Mouse (Mus musculus) heart, embryonic 15.5 days (tissue): ENCODE measurements around the gene Olfr381. TPM values are rescaled to one million over a fixed set of nuclear protein-coding genes. Genes with fewer than 3 reads are reported as not detected.
"Not testable (repeated sequence)": the region's sequence is repeated elsewhere in the genome, so short reads cannot be mapped to it uniquely, and the experiment has no call there.

Source experiments
- ATAC-seq: fragments of 200-750 bp; cut with Nextera tagmentation; replicated peaks from 2 replicates; pipeline ENCODE4 v1.8.0; 2017; ENCODE audit warnings: low read depth, moderate TSS enrichment; ENCODE audit not compliant: insufficient number of reproducible peaks, insufficient read depth, low FRiP score
- H3K27ac ChIP-seq: fragments of 300-500 bp; sonication (generic); 2 replicates; pipeline ENCODE4 v1.5.1; 2015; ENCODE audit warnings: mild to moderate bottlenecking, inconsistent platforms
- H3K27me3 ChIP-seq: fragments of 300-500 bp; sonication (generic); 2 replicates; pipeline ENCODE4 v1.6.1; 2015; ENCODE audit warnings: inconsistent platforms
- H3K36me3 ChIP-seq: fragments of 300-500 bp; sonication (generic); 2 replicates; pipeline ENCODE4 v1.6.1; 2015; ENCODE audit warnings: mild to moderate bottlenecking, inconsistent platforms
- H3K4me1 ChIP-seq: fragments of 300-500 bp; sonication (generic); replicated peaks from 2 replicates; pipeline ENCODE4 v1.6.1; 2015; ENCODE audit warnings: inconsistent platforms
- H3K4me2 ChIP-seq: fragments of 300-500 bp; sonication (generic); 2 replicates; pipeline ENCODE4 v1.6.1; 2015; ENCODE audit warnings: inconsistent platforms, mild to moderate bottlenecking, moderate library complexity
- H3K4me3 ChIP-seq: fragments of 300-500 bp; sonication (generic); 2 replicates; pipeline ENCODE4 v1.5.1; 2015; ENCODE audit warnings: mild to moderate bottlenecking, inconsistent platforms
- H3K9ac ChIP-seq: fragments of 300-500 bp; sonication (generic); 2 replicates; pipeline ENCODE4 v1.6.1; 2015; ENCODE audit warnings: mild to moderate bottlenecking, inconsistent platforms
- H3K9me3 ChIP-seq: fragments of 300-500 bp; sonication (generic); replicated peaks from 2 replicates; pipeline ENCODE4 v1.6.1; 2016; ENCODE audit warnings: inconsistent platforms
- WGBS: fragments of 180-500 bp; shearing (Covaris S2); methylation state at CpG from one replicate; pipeline ENCODE4 v1.1.7; 2015; ENCODE audit warnings: mixed read lengths; 5-methylcytosine and 5-hydroxymethylcytosine counted together
- polyA plus RNA-seq: library from polyadenylated mRNA; unstranded; fragments of >200 nt; fragmentation: Nextera tagmentation; extraction: Ambion mirVana; gene quantifications from 2 replicates; pipeline ENCODE4 v1.2.1, GENCODE M21; 2015

The Olfr381 gene
- not detected in 2 replicates for polyA plus RNA-seq

DNA sequence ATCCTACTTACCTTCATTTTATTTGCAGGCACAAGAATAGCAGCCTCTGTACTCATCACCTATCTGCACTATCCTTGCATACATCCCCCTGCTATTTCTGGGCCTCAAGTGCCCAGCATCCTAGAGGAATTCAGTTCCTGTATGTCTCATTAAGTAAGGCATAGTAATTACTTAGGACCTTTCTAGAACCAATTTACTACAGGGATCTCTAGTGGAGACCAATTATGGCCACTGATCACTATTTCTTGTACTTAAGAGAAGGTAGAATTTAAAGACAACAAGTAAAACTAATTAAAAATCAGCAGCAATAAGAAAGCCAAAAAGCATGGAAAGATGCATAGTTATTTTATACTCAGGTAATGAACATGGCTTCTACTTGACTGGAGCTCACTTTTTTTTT, at the start of gene Olfr381:
Gene Olfr381 (minus strand): TSS at position 101 of the 400 bp plus-strand sequence.
- no peaks in the 10 kb centered on the region for H3K9me3 ChIP-seq
- H3K4me2 ChIP-seq = no peak within 1 kb of the TSS
- no peak within 1 kb of the TSS for H3K27ac ChIP-seq
- no peak within 1 kb of the TSS for H3K4me3 ChIP-seq
- no peak within 1 kb of the TSS for H3K9ac ChIP-seq
- H3K4me1 ChIP-seq = no peaks in the 10 kb centered on the region
- no peak for ATAC-seq
- no peaks in the 10 kb centered on the region for H3K36me3 ChIP-seq
- H3K27me3 ChIP-seq = no peaks in the 10 kb centered on the region

- WGBS = 68% methylated on average over 1 of the region's 1 CpGs
- not testable (repeated sequence) for ATAC-seq, H3K27ac ChIP-seq, H3K9me3 ChIP-seq, H3K4me2 ChIP-seq, H3K36me3 ChIP-seq, H3K9ac ChIP-seq, H3K4me1 ChIP-seq, H3K4me3 ChIP-seq, H3K27me3 ChIP-seq
These were observed 37.6 kb upstream of the Olfr381 start for GRCm38 (mm10) chr11:73528971-73529370.

DNA sequence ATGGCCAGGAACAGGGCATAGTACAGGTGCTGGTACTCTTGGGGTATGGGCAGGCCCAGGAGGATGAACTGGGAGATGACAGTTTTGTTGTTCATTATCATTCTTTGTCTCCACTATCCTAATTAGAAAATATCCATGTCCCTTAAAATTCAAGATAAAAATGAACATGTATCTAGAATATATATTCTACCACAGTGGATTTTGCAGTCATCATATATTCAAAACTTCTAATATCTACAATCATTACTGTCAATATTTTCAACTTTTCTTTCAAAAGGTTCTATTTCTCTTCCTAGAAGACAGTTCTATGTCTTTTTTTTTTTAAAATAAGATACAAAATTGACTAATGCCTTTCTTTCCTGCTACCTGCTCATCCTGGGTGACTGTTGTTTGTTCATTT, 25.7 kb upstream of the Olfr381 start, which contains the start of gene Olfr382:
Gene Olfr382 (minus strand): TSS at position 101 of the 400 bp plus-strand sequence.
- no peak within 1 kb of the TSS for H3K27ac ChIP-seq
- H3K9ac ChIP-seq = no peak within 1 kb of the TSS
- ATAC-seq = no peak
- no peak within 1 kb of the TSS for H3K4me2 ChIP-seq
- no peaks in the 10 kb centered on the region for H3K4me1 ChIP-seq
- 0 out of 2 replicates have a peak, but pooled peaks cover 5% of the 10 kb centered on the region for H3K9me3 ChIP-seq
- H3K27me3 ChIP-seq = no peaks in the 10 kb centered on the region
- H3K4me3 ChIP-seq = no peak within 1 kb of the TSS
- H3K36me3 ChIP-seq = no peaks in the 10 kb centered on the region

DNA sequence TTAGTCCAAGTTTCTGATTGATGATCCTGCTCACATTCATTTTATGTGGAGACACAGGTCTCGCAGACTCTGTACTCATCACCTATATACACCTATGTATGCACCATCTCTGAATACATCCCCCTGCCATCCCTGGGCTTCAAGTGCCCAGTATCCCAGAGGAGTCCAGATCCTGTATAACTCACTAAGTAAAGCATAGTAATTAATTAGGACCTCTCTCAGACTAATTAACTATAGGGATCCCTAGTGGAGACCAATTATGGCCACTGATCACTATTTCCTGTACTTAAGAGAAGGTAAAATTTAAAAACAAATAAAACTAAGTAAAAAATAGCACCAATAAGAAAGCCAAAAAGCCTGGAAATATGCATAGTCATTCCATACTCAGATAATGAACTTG, 34.0 kb downstream of the Olfr381 start, which contains the start of gene Olfr380:
Gene Olfr380 (minus strand): TSS at position 101 of the 400 bp plus-strand sequence.
- no peak within 1 kb of the TSS for H3K4me3 ChIP-seq
- no peaks in the 10 kb centered on the region for H3K36me3 ChIP-seq
- no peaks in the 10 kb centered on the region for H3K4me1 ChIP-seq
- ATAC-seq = no peak
- 0 out of 2 replicates have a peak, but pooled peaks cover under 1% of the 10 kb centered on the region for H3K9me3 ChIP-seq
- H3K27ac ChIP-seq = no peak within 1 kb of the TSS
- 88% methylated on average over 1 of the region's 1 CpGs for WGBS
- H3K27me3 ChIP-seq = no peaks in the 10 kb centered on the region
- no peak within 1 kb of the TSS for H3K9ac ChIP-seq
- H3K4me2 ChIP-seq = no peak within 1 kb of the TSS

Other genes starting within 250 kb of the Olfr381 start
- 0.11 TPM in 2 replicates for gene Trpv3, start 224.2 kb downstream of the Olfr381 start, polyA plus RNA-seq
- 0.29 and 0.72 TPM in 2 replicates for gene Aspa, start 162.0 kb downstream of the Olfr381 start, polyA plus RNA-seq
- gene Gm49340, start 161.9 kb downstream of the Olfr381 start, polyA plus RNA-seq = not detected in 2 replicates
- not detected in 2 replicates for gene Spata22, start 161.9 kb downstream of the Olfr381 start, polyA plus RNA-seq
- not detected in 2 replicates for gene Olfr20, start 140.8 kb downstream of the Olfr381 start, polyA plus RNA-seq
- gene Olfr376, start 120.4 kb downstream of the Olfr381 start, polyA plus RNA-seq = not detected in 2 replicates
- gene Olfr1, start 92.0 kb downstream of the Olfr381 start, polyA plus RNA-seq = not detected in 2 replicates
- not detected in 2 replicates for gene Olfr378, start 63.1 kb downstream of the Olfr381 start, polyA plus RNA-seq
- gene Olfr380, start 34.1 kb downstream of the Olfr381 start, polyA plus RNA-seq = not detected in 2 replicates
- not detected in 2 replicates for gene Olfr382, start 25.6 kb upstream of the Olfr381 start, polyA plus RNA-seq
- gene Olfr385, start 101.4 kb upstream of the Olfr381 start, polyA plus RNA-seq = not detected in 2 replicates
- not detected in 2 replicates for gene Olfr384, start 107.0 kb upstream of the Olfr381 start, polyA plus RNA-seq
- gene Zfp735, start 197.2 kb upstream of the Olfr381 start, polyA plus RNA-seq = not detected in 2 replicates